Mouse (Mus musculus) brain, embryonic 14.5 days (tissue): ENCODE data around the gene Mrpl51. TPM values are rescaled to one million over a fixed set of nuclear protein-coding genes. Genes with fewer than 3 reads are reported as not detected.

Source experiments
- DNase-seq: peaks from one replicate; pipeline ENCODE4 v3.0.0-alpha.2; 2011; ENCODE audit warnings: low read depth
- CTCF ChIP-seq: fragments of 200-500 bp; IDR thresholded peaks from 2 replicates; pipeline ENCODE4 v1.5.1; 2012; ENCODE audit warnings: inconsistent platforms, mild to moderate bottlenecking, moderate library complexity, borderline replicate concordance; ENCODE audit not compliant: insufficient read depth, insufficient read length; ENCODE audit errors: extremely low read depth
- POLR2A ChIP-seq: fragments of 200-500 bp; IDR thresholded peaks from 2 replicates; pipeline ENCODE4 v1.6.1; 2012; ENCODE audit warnings: mild to moderate bottlenecking, inconsistent platforms, borderline replicate concordance; ENCODE audit not compliant: poor library complexity, insufficient read depth, insufficient read length, severe bottlenecking; ENCODE audit errors: extremely low read depth
- polyA plus RNA-seq: library from polyadenylated mRNA; depleted of rRNA; stranded (reverse); fragments of >200 nt; gene quantifications from 2 replicates; pipeline ENCODE4 v1.2.3, GENCODE M21; 2012; rRNA removed

Gene Mrpl51
- polyA plus RNA-seq = 48.9 and 54.4 TPM in 2 replicates

DNA sequence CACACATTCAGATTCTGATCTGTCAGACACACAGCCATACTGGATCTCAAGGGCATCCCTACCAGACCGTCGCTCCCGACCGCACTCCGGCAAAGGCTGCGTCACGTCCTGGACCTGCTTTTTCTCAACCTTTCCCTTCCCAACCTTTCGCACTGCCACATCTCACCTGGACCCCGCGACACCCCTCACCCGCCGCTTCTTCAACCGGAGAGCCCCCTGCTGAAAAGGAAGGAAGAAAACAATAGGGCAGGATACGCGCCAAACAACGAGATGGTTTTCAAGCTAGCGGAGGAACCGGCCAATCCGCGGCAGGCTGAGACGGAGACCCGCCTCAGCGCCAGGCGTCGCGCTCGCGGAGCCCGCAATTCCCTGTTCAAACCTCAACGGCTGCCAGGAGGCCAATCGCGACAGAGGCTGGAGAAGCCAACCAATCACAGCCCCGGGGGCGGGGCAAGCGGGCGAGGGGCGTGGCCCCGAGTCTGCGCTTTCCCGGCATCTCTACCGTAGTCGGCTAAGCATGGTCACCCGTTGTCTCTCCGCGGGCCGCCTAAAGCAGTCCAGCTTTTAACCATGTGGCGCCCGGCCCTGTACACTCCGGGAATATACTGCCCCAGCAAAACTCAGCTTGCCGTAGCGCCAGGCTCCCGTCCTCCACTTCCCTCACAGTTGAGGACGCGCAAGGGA lies at the start of gene Mrpl51, which contains the start of gene Ncapd2:
Gene Mrpl51, plus strand, starts transcription at position 470 of the 684 bp plus-strand sequence.
Gene Ncapd2, minus strand, starts transcription at position 370 of the 684 bp plus-strand sequence.
- DNase-seq = peak; percentile 99
- no peak for TF ChIP-seq CTCF
- TF ChIP-seq POLR2A = peak; percentile 51; the same call in 1 of the 2 replicates

DNA sequence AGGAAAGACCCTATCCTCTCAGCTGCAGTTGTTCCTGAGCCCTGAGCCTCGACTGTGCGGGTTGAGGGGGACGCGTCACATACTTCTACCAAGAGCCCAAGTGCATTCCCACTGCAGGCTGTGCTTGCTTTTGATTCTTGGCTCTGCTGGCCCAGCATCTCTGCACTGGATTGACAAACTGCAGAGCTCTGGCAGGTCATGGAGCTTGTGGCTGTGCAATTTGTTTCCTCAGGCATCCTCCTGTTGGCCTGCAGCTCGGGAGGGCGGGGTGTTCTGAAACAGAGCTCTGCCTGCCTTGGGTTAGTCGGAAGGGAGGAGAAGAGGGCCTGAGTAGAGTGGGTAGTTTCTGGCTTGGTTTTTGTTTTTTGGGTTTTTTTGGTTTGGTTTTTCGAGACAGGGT lies 49.2 kb upstream of the Mrpl51 start:
- TF ChIP-seq CTCF (no peak), POLR2A (no peak)
- no peak for DNase-seq

DNA sequence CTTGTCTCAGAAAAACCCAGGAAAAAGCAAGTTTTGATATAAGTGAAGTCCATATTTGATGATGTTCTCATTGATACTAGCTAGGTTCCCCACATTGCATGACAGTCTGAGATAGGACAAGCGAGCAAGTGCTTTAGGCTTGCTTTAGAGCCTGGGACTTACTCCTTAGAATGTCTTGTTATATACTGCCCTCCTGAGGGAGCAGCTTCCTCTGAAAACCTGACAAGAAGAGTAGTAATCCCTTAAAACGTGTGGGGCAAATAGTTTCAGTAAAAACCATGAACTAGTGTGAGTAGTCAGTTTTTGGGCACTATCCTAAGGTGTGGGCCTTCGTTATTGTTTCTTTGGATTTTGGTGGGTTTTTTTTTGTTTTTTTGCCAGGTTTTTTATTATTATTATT lies 48.5 kb upstream of the Mrpl51 start:
- TF ChIP-seq POLR2A (no peak), CTCF (no peak)
- DNase-seq = no peak

DNA sequence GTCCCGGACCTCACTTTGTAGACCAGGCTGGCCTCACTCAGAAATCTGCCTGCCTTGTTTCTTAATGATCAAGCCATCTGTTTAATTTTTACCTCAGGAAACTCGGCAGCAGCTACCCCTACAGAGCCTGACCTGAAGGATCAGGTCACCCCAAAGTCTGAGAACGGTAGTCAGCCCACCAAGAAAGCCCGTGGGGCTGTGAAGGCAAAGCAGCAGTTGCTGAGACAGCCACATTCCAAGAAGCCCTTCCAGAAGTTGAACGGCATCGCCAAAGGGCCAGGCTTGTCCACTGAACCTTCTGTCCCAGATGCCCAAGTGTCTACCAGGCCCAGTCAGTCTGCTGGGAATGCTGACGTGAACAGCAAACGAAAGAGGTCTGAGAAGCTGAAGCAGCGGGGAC lies 47.7 kb upstream of the Mrpl51 start:
- no peak for DNase-seq
- no peak for TF ChIP-seq CTCF
- TF ChIP-seq POLR2A = no peak

DNA sequence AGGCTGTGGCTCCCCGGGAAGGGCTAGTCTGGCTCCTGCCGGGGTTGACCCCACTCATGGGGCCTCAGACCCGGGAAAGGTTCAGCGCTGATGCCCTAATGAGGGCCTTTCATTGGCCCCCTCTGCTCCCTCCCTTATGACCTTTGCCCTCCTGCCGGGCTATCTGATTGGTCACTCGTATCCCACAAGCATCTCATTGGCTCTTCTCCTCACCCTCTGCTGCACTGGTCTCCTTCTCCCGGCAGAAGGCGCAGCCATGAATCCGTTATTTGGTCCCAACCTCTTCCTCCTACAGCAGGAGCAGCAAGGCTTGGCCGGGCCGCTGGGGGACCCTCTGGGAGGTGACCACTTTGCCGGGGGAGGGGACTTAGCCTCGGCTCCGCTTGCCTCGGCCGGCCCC lies 46.6 kb upstream of the Mrpl51 start, which contains the start of gene Iffo1:
Gene Iffo1, plus strand, starts transcription at position 241 of the 400 bp plus-strand sequence.
- peak; percentile 97 for DNase-seq
- TF ChIP-seq POLR2A (no peak), CTCF (peak; percentile 63)

DNA sequence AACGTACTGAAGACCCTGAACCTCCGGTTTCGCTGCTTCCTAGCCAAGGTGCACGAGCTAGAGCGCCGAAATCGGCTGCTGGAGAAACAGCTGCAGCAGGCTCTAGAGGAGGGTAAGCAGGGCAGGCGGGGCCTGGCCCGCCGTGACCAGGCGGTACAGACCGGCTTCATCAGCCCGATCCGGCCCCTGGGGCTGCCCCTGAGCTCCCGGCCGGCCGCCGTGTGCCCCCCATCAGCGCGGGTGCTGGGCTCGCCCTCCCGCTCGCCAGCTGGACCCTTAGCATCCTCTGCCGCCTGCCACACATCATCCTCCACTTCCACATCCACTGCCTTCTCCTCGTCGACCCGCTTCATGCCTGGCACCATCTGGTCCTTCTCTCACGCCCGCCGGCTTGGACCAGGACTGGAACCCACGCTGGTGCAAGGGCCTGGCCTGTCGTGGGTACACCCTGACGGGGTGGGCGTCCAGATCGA lies 46.1 kb upstream of the Mrpl51 start:
- DNase-seq = no peak
- TF ChIP-seq POLR2A = no peak
- TF ChIP-seq CTCF = no peak

DNA sequence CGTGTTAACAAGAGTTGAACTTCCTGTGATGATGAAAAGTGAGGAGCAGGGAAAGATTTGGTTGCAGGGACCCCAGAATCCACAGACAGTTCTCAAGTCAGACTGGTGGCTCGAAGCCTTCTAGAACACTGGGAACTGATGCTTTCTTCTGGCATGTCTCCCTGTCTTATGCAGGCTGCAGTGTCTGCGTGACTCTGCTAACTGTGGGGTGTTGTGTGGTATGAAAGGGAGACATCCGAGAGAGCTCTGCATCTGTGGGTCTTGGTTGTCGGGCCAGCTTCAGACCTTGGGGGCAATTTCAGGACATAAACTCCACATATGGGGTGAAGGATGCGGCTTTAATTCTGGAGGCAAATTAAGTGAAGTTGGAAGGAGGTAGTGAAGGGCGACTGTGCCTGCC lies 45.5 kb upstream of the Mrpl51 start:
- DNase-seq = no peak
- TF ChIP-seq POLR2A (no peak), CTCF (no peak)

DNA sequence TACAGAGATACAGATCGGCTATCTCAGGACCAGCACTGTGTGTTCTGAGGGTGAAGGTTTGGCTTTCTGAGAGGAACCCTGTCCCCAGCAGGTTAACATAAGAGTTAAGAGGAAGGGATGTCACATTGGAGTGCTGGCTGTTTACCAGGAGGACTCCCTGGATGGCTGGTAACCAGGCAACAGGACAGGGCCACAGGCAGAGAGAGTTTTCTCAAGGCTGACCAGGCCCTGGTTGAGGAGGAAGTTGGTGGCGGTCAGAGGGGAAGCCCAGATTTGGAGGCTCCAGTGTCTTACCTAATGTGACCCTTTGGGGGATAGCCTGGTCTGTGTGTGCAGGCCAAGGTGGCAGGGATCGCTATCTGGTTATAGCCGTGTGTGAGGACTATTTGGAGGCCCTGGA lies 44.8 kb upstream of the Mrpl51 start:
- no peak for DNase-seq
- TF ChIP-seq CTCF = no peak
- TF ChIP-seq POLR2A = no peak

DNA sequence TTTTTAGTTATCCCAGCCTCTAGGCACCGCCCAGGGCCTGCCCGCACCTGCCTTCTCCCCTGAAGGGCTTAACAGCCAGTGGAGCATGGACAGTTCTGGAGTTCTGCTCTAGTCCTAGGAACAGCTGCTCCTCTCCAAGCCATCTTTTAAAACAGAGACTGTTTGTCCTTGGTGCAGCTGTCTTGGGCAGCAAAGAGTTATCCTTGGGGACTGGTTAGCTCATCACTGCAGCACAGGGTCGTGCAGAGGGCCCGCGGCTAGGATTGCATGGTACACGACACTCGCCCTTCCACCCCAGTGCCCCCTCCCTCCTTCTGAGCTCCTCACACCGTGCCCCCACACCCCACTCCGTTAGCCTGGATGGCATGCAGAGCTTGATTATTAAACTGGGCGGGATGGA lies 44.3 kb upstream of the Mrpl51 start:
- no peak for TF ChIP-seq CTCF
- TF ChIP-seq POLR2A = no peak
- DNase-seq = no peak

DNA sequence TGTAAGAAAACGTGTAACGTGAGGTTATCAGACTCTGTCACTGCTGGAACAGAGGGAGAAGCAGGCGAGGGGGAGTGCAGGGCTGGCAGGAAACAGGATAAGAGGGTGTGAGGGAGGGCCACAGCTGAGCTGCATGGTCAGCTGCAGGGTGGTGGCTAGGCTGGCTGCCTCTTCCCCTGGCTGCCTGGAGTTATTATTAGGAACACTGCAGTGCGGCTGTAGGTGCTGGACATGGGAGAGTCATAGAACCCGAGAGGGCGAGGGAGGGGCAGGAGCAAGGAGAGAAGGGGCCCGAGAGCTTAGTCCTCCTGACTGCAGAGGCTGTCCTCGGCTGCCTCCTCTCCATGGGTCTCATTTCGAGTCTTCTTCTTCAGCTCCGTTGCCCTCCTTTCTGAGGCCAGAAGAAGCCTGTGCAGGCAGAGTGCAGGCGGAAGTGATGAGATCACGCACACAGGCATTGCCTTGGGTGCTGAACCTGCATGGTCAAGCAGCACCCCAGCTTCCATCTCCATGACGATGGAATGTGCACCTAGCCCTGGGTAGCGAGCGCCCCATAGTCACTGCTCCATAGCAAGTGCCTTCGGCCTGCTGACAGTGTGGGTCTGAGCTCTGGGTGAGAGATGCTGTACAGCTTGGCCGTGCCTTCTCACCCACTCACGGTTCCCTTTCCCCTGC lies 43.2 kb upstream of the Mrpl51 start:
- DNase-seq = no peak

DNA sequence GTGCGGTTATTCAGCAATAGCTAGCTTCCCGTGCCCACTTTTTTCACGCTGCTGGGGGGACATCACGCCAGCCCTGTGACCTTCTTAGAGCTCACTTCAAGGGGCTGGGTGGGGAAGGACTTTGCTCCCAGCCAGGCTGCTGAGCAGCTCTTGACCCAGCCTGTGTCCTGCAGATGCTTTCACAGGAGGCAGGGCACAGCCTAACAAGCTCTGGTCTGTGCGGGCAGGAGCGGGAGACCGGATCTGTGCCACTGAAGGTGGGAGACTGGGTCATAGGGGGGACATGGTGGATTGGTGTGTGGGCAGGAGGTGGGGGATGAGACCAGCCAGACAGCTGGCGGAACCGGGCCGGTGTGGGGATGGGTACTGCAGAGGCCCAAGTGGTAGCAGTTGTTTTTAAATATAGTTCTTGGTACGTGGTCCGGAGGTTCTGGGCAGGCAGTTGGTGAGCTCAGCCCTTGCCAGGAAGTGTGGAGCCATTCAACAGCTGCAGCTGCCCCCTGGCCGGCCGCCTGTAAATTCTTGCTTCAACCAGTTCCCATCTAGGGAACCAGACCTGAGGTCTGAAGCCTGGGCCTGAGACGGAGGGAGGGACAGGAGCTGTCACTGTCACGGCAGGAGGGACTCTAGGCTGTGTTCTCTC lies 42.6 kb upstream of the Mrpl51 start:
- DNase-seq = no peak
- TF ChIP-seq POLR2A (no peak), CTCF (no peak)

More for the DNA sequence above, 43.2 kb upstream of the Mrpl51 start:
- TF ChIP-seq CTCF (no peak), POLR2A (no peak)

DNA sequence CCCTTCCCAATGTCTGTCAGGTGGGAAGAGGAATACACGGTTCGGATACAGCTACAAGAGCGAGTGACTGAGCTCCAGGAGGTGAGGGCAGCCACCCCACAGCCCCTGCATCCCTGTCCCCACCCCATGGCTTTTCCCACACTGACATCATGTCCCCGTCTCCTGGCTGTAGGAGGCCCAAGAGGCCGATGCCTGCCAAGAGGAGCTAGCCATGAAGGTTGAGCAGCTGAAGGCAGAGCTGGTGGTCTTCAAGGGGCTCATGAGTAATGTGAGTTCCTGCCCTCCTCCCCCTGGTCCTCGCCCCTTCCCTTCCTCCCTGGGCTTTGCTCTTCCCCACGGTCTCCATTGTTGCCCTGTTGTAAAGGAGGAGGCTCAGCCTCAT lies 42.0 kb upstream of the Mrpl51 start:
- TF ChIP-seq CTCF (no peak), POLR2A (no peak)
- no peak for DNase-seq

DNA sequence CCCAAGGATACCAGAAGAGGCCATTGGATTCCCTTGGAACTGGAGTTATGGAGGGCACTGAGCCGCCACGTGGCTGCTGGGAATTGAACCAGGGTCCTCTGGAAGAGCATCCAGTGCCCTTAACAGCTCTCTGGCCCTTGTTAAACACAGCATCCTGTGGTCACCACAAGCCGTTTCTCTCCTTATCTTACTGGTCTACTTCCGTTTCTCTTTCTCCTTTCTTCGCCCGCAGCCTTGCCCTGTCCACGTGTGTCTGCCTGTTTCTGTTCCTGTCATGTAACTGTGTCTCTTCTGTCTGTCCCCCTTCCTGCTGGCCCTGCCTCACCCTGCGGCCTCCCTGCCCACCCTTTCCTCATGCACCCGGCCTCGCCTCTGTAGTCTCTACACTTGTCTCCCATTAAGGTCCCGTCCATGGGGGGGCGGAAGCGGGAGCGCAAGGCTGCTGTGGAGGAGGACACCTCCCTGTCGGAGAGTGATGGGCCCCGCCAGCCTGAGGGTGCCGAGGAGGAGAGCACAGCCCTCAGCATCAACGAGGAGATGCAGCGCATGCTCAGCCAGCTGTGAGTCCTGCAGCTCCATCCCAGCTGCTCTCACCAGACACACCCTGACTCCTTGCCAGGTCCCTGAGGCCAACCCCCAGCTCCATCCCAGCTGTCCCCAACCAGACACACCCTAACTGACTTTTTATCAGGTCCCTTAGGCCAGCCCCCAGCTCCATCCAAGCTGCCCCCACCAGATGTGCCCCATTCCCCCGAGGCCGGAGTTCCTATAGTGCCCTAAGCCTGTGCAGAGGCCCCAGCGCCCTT lies 39.2 kb upstream of the Mrpl51 start:
- no peak for TF ChIP-seq POLR2A
- no peak for TF ChIP-seq CTCF
- no peak for DNase-seq

DNA sequence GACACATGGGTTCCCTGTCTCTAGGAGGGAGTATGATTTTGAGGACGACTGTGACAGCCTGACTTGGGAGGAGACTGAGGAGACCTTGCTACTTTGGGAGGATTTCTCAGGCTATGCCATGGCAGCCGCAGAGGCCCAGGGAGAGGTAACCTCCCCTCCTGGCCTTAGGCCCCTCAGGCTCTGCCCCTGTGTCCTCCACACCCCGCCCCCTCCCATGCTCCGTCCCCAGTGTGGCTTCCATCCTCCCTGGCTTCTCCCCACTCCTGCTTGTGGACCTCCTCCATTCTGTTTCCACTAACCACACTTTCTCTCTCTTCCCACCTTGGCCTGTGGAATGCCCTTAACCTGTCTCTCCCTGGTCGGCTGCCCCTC lies 38.6 kb upstream of the Mrpl51 start:
- DNase-seq = no peak
- TF ChIP-seq CTCF (no peak), POLR2A (no peak)
